Mouse (Mus musculus) left cerebral cortex, postnatal 10 days (tissue): Measurements from ENCODE around the gene Ets1. TPM values are rescaled to one million over a fixed set of nuclear protein-coding genes. Genes with fewer than 3 reads are reported as not detected.
A peak's percentile ranks its signal among the peaks of the same experiment; 100 is the strongest.

Experiments used
- DNase-seq, 2 experiments: peaks; one replicate each; pipeline ENCODE4 v3.0.0; 2021 to 2022; ENCODE audit warnings: low spot score in 2 of 2, mixed read lengths in 1 of 2; ENCODE audit errors: extremely low spot score in 1 of 2
- intact Hi-C: fragments of 180-260 bp; cut with DNase I; formaldehyde crosslinking; loops from one replicate; pipeline ENCODE4 v1.15.1; 2025
- total RNA-seq, 2 experiments: library from RNA; stranded (reverse); gene quantifications; 2 replicates each; pipeline ENCODE4 v1.2.3; 2021

Ets1 gene
- total RNA-seq, 2 experiments from 2014 or later = 19.0 to 24.7 TPM

GRCm38 (mm10) chr9:32741681-32742080 is 105.7 kb downstream of the Ets1 start:
- no peak for DNase-seq
- intact Hi-C loops = no loop called here

GRCm38 (mm10) chr9:32743157-32743556 is 107.1 kb downstream of the Ets1 start:
- intact Hi-C loops = no loop called here
- DNase-seq = no peak

- DNase-seq = no peak
- intact Hi-C loops = no loop called here
Observed at GRCm38 (mm10) chr9:32743642-32744161, 107.7 kb downstream of the Ets1 start.

GRCm38 (mm10) chr9:32744288-32744687 is 108.3 kb downstream of the Ets1 start:
- DNase-seq = no peak
- intact Hi-C loops = no loop called here

- intact Hi-C loops = no loop called here
- no peak for DNase-seq
Observed at GRCm38 (mm10) chr9:32745079-32745763, 109.2 kb downstream of the Ets1 start.

GRCm38 (mm10) chr9:32745998-32746397 is 110.0 kb downstream of the Ets1 start:
- intact Hi-C loops = no loop called here
- DNase-seq = no peak

GRCm38 (mm10) chr9:32746615-32747014 is 110.6 kb downstream of the Ets1 start:
- DNase-seq = no peak
- intact Hi-C loops = no loop called here

- intact Hi-C loops = no loop called here
- no peak for DNase-seq
Observed at GRCm38 (mm10) chr9:32747624-32748023, 111.6 kb downstream of the Ets1 start.

- DNase-seq = no peak
- intact Hi-C loops = no loop called here
Observed at GRCm38 (mm10) chr9:32748552-32748951, 112.5 kb downstream of the Ets1 start.

GRCm38 (mm10) chr9:32749721-32750480 is 113.9 kb downstream of the Ets1 start:
- intact Hi-C loops = no loop called here

GRCm38 (mm10) chr9:32752602-32753001 is 116.6 kb downstream of the Ets1 start:
- no peak for DNase-seq
- intact Hi-C loops = no loop called here

More at GRCm38 (mm10) chr9:32749721-32750480, 113.9 kb downstream of the Ets1 start:
- DNase-seq = no peak

GRCm38 (mm10) chr9:32754311-32754710 is 118.3 kb downstream of the Ets1 start:
- peak in 1 of 2 experiments; percentile 67 for DNase-seq
- intact Hi-C loops = no loop called here

GRCm38 (mm10) chr9:32756002-32756401 is 120.0 kb downstream of the Ets1 start:
- intact Hi-C loops = no loop called here
- DNase-seq = no peak

- no peak for DNase-seq
- intact Hi-C loops = no loop called here
Observed at GRCm38 (mm10) chr9:32758280-32758905, 122.4 kb downstream of the Ets1 start.

GRCm38 (mm10) chr9:32760649-32761157 is 124.7 kb downstream of the Ets1 start:
- intact Hi-C loops = no loop called here
- DNase-seq = no peak

GRCm38 (mm10) chr9:32761326-32761725 is 125.3 kb downstream of the Ets1 start:
- no peak for DNase-seq
- intact Hi-C loops = no loop called here

GRCm38 (mm10) chr9:32764374-32764773 is 128.4 kb downstream of the Ets1 start:
- intact Hi-C loops = no loop called here

GRCm38 (mm10) chr9:32765123-32765522 is 129.1 kb downstream of the Ets1 start:
- DNase-seq = no peak
- intact Hi-C loops = no loop called here

More at GRCm38 (mm10) chr9:32764374-32764773, 128.4 kb downstream of the Ets1 start:
- DNase-seq = peak; percentile 22 to 42

GRCm38 (mm10) chr9:32778866-32779265 is 142.8 kb downstream of the Ets1 start:
- intact Hi-C loops = no loop called here
- DNase-seq = no peak
